Mouse (Mus musculus) thymus, adult 2 months (tissue): ENCODE data around the gene Vwa3a.

Experiments
- CTCF ChIP-seq: fragments of 200-500 bp; IDR thresholded peaks from 2 replicates; pipeline ENCODE4 v1.5.1; 2012; ENCODE audit warnings: mild to moderate bottlenecking, control low read depth, low read length, moderate library complexity, borderline replicate concordance; ENCODE audit not compliant: control insufficient read depth, poor library complexity, insufficient read depth; ENCODE audit errors: extremely low read depth
- POLR2A ChIP-seq: fragments of 200-500 bp; IDR thresholded peaks from 2 replicates; pipeline ENCODE4 v1.6.1; 2012; ENCODE audit warnings: mild to moderate bottlenecking, low read length, control low read depth, moderate library complexity; ENCODE audit not compliant: control insufficient read depth, poor library complexity, insufficient read depth; ENCODE audit errors: extremely low read depth

GRCm38 (mm10) chr7:120842345-120843036 is 103.4 kb downstream of the Vwa3a start, which contains the start of gene Eef2k:
- no peak for TF ChIP-seq CTCF
- 0 out of 2 replicates have a peak, but pooled peaks have one; percentile 14 for TF ChIP-seq POLR2A
